Mouse (Mus musculus): Measurements from ENCODE around the gene Cnnm1. TPM values are rescaled to one million over a fixed set of nuclear protein-coding genes. Genes with fewer than 3 reads are reported as not detected.

The Cnnm1 gene
- total and polyA plus RNA-seq, 3 experiments, result 0.04 TPM; not detected in 2

- peaks cover 0 to 6% of the 10 kb centered on the region in 2 experiments; a peak in 1 of 4 replicates for H3K4me1 ChIP-seq (ENCODE audit: control insufficient read depth in 1 of 2, insufficient read depth in 2 of 2, low read length in 2 of 2)
- no peaks in the 10 kb centered on the region for H3K9me3 ChIP-seq (replicated peaks; ENCODE audit: insufficient read depth, low read length)
- H3K36me3 ChIP-seq (ENCODE audit: control insufficient read depth in 1 of 2, insufficient read depth in 2 of 2, low read length in 2 of 2), result peaks cover 7 to 8% of the 10 kb centered on the region in 2 experiments; a peak in 2 of 4 replicates
- no peaks in the 10 kb centered on the region for H3K79me2 ChIP-seq (ENCODE audit: control insufficient read depth, insufficient read depth, low read length, poor library complexity)
- H3K4me3 ChIP-seq (ENCODE audit: control insufficient read depth in 1 of 2, insufficient read depth in 1 of 2, low read depth in 2 of 2, low read length in 2 of 2), result no peak overlapping the region
- no peak for TF ChIP-seq ZMIZ1 (IDR thresholded peaks at IDR 0.05; ENCODE audit: low read depth, low read length)
- TF ChIP-seq USF1 (IDR thresholded peaks at IDR 0.05; ENCODE audit: low read depth, low read length), result 0 out of 2 replicates have a peak, but pooled peaks have one; percentile 13
- H3K27ac ChIP-seq (ENCODE audit: control insufficient read depth, low read depth, low read length), result no peak overlapping the region
- DNase-seq (ENCODE audit: low read depth, low spot score), result no peak
- no peak overlapping the region for H3K9ac ChIP-seq (ENCODE audit: control insufficient read depth, low read depth, low read length, poor library complexity, severe bottlenecking)
- H3K27me3 ChIP-seq (ENCODE audit: control insufficient read depth in 1 of 2, insufficient read depth in 2 of 2, low read length in 2 of 2), result no peaks in the 10 kb centered on the region
These were observed 57.2 kb downstream of the Cnnm1 start for GRCm38 (mm10) chr19:43497440-43497839.

- Histone ChIP-seq H3K4me1 (ENCODE audit: control insufficient read depth in 1 of 2, insufficient read depth in 2 of 2, low read length in 2 of 2) (peaks cover 0 to 6% of the 10 kb centered on the region in 2 experiments; a peak in 1 of 4 replicates), H3K4me3 (ENCODE audit: control insufficient read depth in 1 of 2, insufficient read depth in 1 of 2, low read depth in 2 of 2, low read length in 2 of 2) (no peak overlapping the region), H3K36me3 (ENCODE audit: control insufficient read depth in 1 of 2, insufficient read depth in 2 of 2, low read length in 2 of 2) (peaks cover 8 to 12% of the 10 kb centered on the region in 2 experiments; a peak in 2 of 4 replicates), H3K27me3 (ENCODE audit: control insufficient read depth in 1 of 2, insufficient read depth in 2 of 2, low read length in 2 of 2) (no peaks in the 10 kb centered on the region), H3K27ac (ENCODE audit: control insufficient read depth, low read depth, low read length) (no peak overlapping the region), H3K9ac (ENCODE audit: control insufficient read depth, low read depth, low read length, poor library complexity, severe bottlenecking) (no peak overlapping the region), H3K79me2 (ENCODE audit: control insufficient read depth, insufficient read depth, low read length, poor library complexity) (no peaks in the 10 kb centered on the region), H3K9me3 (replicated peaks; ENCODE audit: insufficient read depth, low read length) (no peaks in the 10 kb centered on the region)
- TF ChIP-seq CHD2 (IDR thresholded peaks at IDR 0.05; ENCODE audit: low read length) (no peak), POLR2A (IDR thresholded peaks at IDR 0.05; ENCODE audit: control insufficient read depth in 1 of 2, insufficient read depth in 1 of 2, low read depth in 1 of 2, low read length in 2 of 2, poor library complexity in 1 of 2) (0 out of 4 replicates have a peak, but pooled peaks of 1 of the 2 experiments have one; percentile 37), ZMIZ1 (IDR thresholded peaks at IDR 0.05; ENCODE audit: low read depth, low read length) (no peak)
- DNase-seq (ENCODE audit: low read depth, low spot score), result no peak
These were observed 58.6 kb downstream of the Cnnm1 start for GRCm38 (mm10) chr19:43498874-43499273.

- Histone ChIP-seq H3K9me3 (replicated peaks; ENCODE audit: insufficient read depth, low read length) (no peaks in the 10 kb centered on the region), H3K4me3 (ENCODE audit: control insufficient read depth in 1 of 2, insufficient read depth in 1 of 2, low read depth in 2 of 2, low read length in 2 of 2) (no peak overlapping the region), H3K4me1 (ENCODE audit: control insufficient read depth in 1 of 2, insufficient read depth in 2 of 2, low read length in 2 of 2) (no peaks in the 10 kb centered on the region), H3K9ac (ENCODE audit: control insufficient read depth, low read depth, low read length, poor library complexity, severe bottlenecking) (no peak overlapping the region), H3K27me3 (ENCODE audit: control insufficient read depth in 1 of 2, insufficient read depth in 2 of 2, low read length in 2 of 2) (no peaks in the 10 kb centered on the region), H3K27ac (ENCODE audit: control insufficient read depth, low read depth, low read length) (no peak overlapping the region), H3K79me2 (ENCODE audit: control insufficient read depth, insufficient read depth, low read length, poor library complexity) (no peaks in the 10 kb centered on the region), H3K36me3 (ENCODE audit: control insufficient read depth in 1 of 2, insufficient read depth in 2 of 2, low read length in 2 of 2) (peaks cover 0 to 23% of the 10 kb centered on the region in 2 experiments; a peak in 2 of 4 replicates)
- TF ChIP-seq TBP (IDR thresholded peaks at IDR 0.05; ENCODE audit: low read depth, low read length) (no peak), USF1 (IDR thresholded peaks at IDR 0.05; ENCODE audit: low read depth, low read length) (no peak), ZKSCAN1 (IDR thresholded peaks at IDR 0.05; ENCODE audit: low read depth, low read length) (no peak), SIN3A (IDR thresholded peaks at IDR 0.05; ENCODE audit: low read length) (no peak), POLR2AphosphoS2 (IDR thresholded peaks at IDR 0.05; ENCODE audit: low read length) (no peak), ELF1 (IDR thresholded peaks at IDR 0.05; ENCODE audit: low read depth, low read length) (no peak), ETS1 (IDR thresholded peaks at IDR 0.05; ENCODE audit: low read depth, low read length) (no peak), MYB (IDR thresholded peaks at IDR 0.05; ENCODE audit: low read depth, low read length) (no peak), MYC (IDR thresholded peaks at IDR 0.05; ENCODE audit: low read depth, low read length) (no peak), GABPA (IDR thresholded peaks at IDR 0.05; ENCODE audit: low read depth, low read length) (no peak), NELFE (IDR thresholded peaks at IDR 0.05; ENCODE audit: low read depth, low read length) (no peak), HCFC1 (IDR thresholded peaks at IDR 0.05; ENCODE audit: low read depth, low read length) (no peak), POLR2A (IDR thresholded peaks at IDR 0.05; ENCODE audit: control insufficient read depth in 1 of 2, insufficient read depth in 1 of 2, low read depth in 1 of 2, low read length in 2 of 2, poor library complexity in 1 of 2) (no peak)
- DNase-seq (ENCODE audit: low read depth, low spot score), result no peak
These were observed 62.4 kb downstream of the Cnnm1 start for GRCm38 (mm10) chr19:43502630-43503029.
